Mouse (Mus musculus) midbrain, embryonic 11.5 days (tissue): ENCODE results near the gene Ctsg. TPM values are rescaled to one million over a fixed set of nuclear protein-coding genes. Genes with fewer than 3 reads are reported as not detected.
"Not testable (repeated sequence)": the region's sequence is repeated elsewhere in the genome, so short reads cannot be mapped to it uniquely, and the experiment has no call there.

Source experiments
- ATAC-seq: fragments of 200-750 bp; cut with Nextera tagmentation; 2 replicates; pipeline ENCODE4 v1.8.0; 2017; ENCODE audit warnings: moderate TSS enrichment, moderate library complexity; ENCODE audit not compliant: low FRiP score
- DNase-seq: peaks from one replicate; pipeline ENCODE4 v3.0.0; 2015; ENCODE audit warnings: low spot score; ENCODE audit errors: missing footprints
- H3K27ac ChIP-seq: fragments of 300-500 bp; sonication (generic); 2 replicates; pipeline ENCODE4 v1.5.1; 2014; ENCODE audit warnings: low read depth, low read length
- H3K27me3 ChIP-seq: fragments of 300-500 bp; sonication (generic); 2 replicates; pipeline ENCODE4 v1.6.1; 2014; ENCODE audit warnings: mild to moderate bottlenecking, low read length, moderate library complexity, mixed read lengths; ENCODE audit not compliant: control insufficient read depth, insufficient read depth
- H3K36me3 ChIP-seq: fragments of 300-500 bp; sonication (generic); 2 replicates; pipeline ENCODE4 v1.6.1; 2014; ENCODE audit warnings: mild to moderate bottlenecking, low read length, moderate library complexity, mixed read lengths; ENCODE audit not compliant: control insufficient read depth, insufficient read depth
- H3K4me1 ChIP-seq: fragments of 300-500 bp; sonication (generic); 2 replicates; pipeline ENCODE4 v1.6.1; 2014; ENCODE audit warnings: low read length; ENCODE audit not compliant: control insufficient read depth, insufficient read depth
- H3K4me2 ChIP-seq: fragments of 300-500 bp; sonication (generic); 2 replicates; pipeline ENCODE4 v1.6.1; 2014; ENCODE audit warnings: mild to moderate bottlenecking, moderate library complexity
- H3K4me3 ChIP-seq: fragments of 300-500 bp; sonication (generic); 2 replicates; pipeline ENCODE4 v1.5.1; 2014; ENCODE audit warnings: low read depth, low read length
- H3K9ac ChIP-seq: fragments of 300-500 bp; sonication (generic); 2 replicates; pipeline ENCODE4 v1.6.1; 2014; ENCODE audit warnings: low read length
- H3K9me3 ChIP-seq: fragments of 300-500 bp; sonication (generic); 2 replicates; pipeline ENCODE4 v1.6.1; 2016; ENCODE audit warnings: low read length; ENCODE audit not compliant: control insufficient read depth
- WGBS: fragments of 180-500 bp; shearing (Covaris S2); extraction: QIAGEN DNeasy Blood & Tissue Kit; methylation state at CpG from one replicate; pipeline ENCODE4 v1.1.7; 2014; 5-methylcytosine and 5-hydroxymethylcytosine counted together
- polyA plus RNA-seq: library from polyadenylated mRNA; unstranded; fragments of >200 nt; fragmentation: Nextera tagmentation; extraction: Ambion mirVana; gene quantifications from 2 replicates; pipeline ENCODE4 v1.2.1, GENCODE M21; 2014

Ctsg gene
- polyA plus RNA-seq, 1 experiment from 2014 or later = not detected

GRCm38 (mm10) chr14:56103452-56103851, 1.1 kb upstream of the Ctsg start:
- Histone ChIP-seq H3K4me1 (no peaks in the 10 kb centered on the region), H3K9ac (no peak overlapping the region), H3K4me3 (no peak overlapping the region), H3K27ac (no peak overlapping the region), H3K9me3 (no peaks in the 10 kb centered on the region), H3K36me3 (no peaks in the 10 kb centered on the region), H3K4me2 (no peak overlapping the region), H3K27me3 (no peaks in the 10 kb centered on the region)
- ATAC-seq (no peak), DNase-seq (no peak)
- WGBS = 78% methylated on average over 3 of the region's 3 CpGs

GRCm38 (mm10) chr14:56098940-56099339, 3.4 kb downstream of the Ctsg start:
- no peaks in the 10 kb centered on the region for H3K36me3 ChIP-seq
- H3K4me3 ChIP-seq = no peak overlapping the region
- DNase-seq = no peak
- H3K4me2 ChIP-seq = no peak overlapping the region
- H3K9me3 ChIP-seq = no peaks in the 10 kb centered on the region
- ATAC-seq = no peak
- H3K27ac ChIP-seq = no peak overlapping the region
- no peaks in the 10 kb centered on the region for H3K27me3 ChIP-seq
- WGBS = 78% methylated on average over 4 of the region's 4 CpGs
- H3K9ac ChIP-seq = no peak overlapping the region
- H3K4me1 ChIP-seq = no peaks in the 10 kb centered on the region

GRCm38 (mm10) chr14:56097597-56097996, 4.8 kb downstream of the Ctsg start:
- H3K27me3 ChIP-seq = no peaks in the 10 kb centered on the region

GRCm38 (mm10) chr14:56093353-56093752, 9.0 kb downstream of the Ctsg start:
- Histone ChIP-seq H3K9ac (no peak overlapping the region), H3K9me3 (no peaks in the 10 kb centered on the region), H3K27me3 (no peaks in the 10 kb centered on the region), H3K36me3 (no peaks in the 10 kb centered on the region), H3K4me1 (no peaks in the 10 kb centered on the region), H3K27ac (no peak overlapping the region), H3K4me3 (no peak overlapping the region), H3K4me2 (no peak overlapping the region)
- no peak for DNase-seq
- WGBS = 83% methylated on average over 2 of the region's 2 CpGs
- ATAC-seq = no peak

More at GRCm38 (mm10) chr14:56097597-56097996, 4.8 kb downstream of the Ctsg start:
- no peak for ATAC-seq
- DNase-seq = no peak
- Histone ChIP-seq H3K4me2 (no peak overlapping the region), H3K4me1 (no peaks in the 10 kb centered on the region), H3K9ac (no peak overlapping the region), H3K4me3 (no peak overlapping the region), H3K9me3 (no peaks in the 10 kb centered on the region), H3K36me3 (no peaks in the 10 kb centered on the region), H3K27ac (no peak overlapping the region)
- 78% methylated on average over 1 of the region's 1 CpGs for WGBS

GRCm38 (mm10) chr14:56086711-56087110, 15.7 kb downstream of the Ctsg start:
- Histone ChIP-seq H3K4me2 (no peak overlapping the region), H3K4me1 (no peaks in the 10 kb centered on the region), H3K9ac (no peak overlapping the region), H3K27me3 (no peaks in the 10 kb centered on the region), H3K4me3 (no peak overlapping the region), H3K27ac (no peak overlapping the region), H3K9me3 (no peaks in the 10 kb centered on the region), H3K36me3 (no peaks in the 10 kb centered on the region)
- no peak for DNase-seq
- 79% methylated on average over 3 of the region's 3 CpGs for WGBS
- no peak for ATAC-seq

- no peaks in the 10 kb centered on the region for H3K4me1 ChIP-seq
- no peak within 1 kb of the TSS for H3K4me2 ChIP-seq
- no peaks in the 10 kb centered on the region for H3K36me3 ChIP-seq
- H3K27me3 ChIP-seq = no peaks in the 10 kb centered on the region
- no peak within 1 kb of the TSS for H3K27ac ChIP-seq
- no peaks in the 10 kb centered on the region for H3K9me3 ChIP-seq
- H3K9ac ChIP-seq = no peak within 1 kb of the TSS
- H3K4me3 ChIP-seq = no peak within 1 kb of the TSS
- 95% methylated on average over 2 of the region's 2 CpGs for WGBS
- no peak for DNase-seq
- no peak for ATAC-seq
Observed at GRCm38 (mm10) chr14:56085167-56085566, 17.2 kb downstream of the Ctsg start, which contains the start of gene Mcpt8. Gene Mcpt8 (minus strand): TSS chr14:56085273.

- H3K27me3 ChIP-seq = no peaks in the 10 kb centered on the region
- H3K4me1 ChIP-seq = no peaks in the 10 kb centered on the region
- no peak overlapping the region for H3K4me2 ChIP-seq
- no peak overlapping the region for H3K9ac ChIP-seq
- no peaks in the 10 kb centered on the region for H3K36me3 ChIP-seq
- 89% methylated on average over 4 of the region's 4 CpGs for WGBS
- H3K4me3 ChIP-seq = no peak overlapping the region
- no peak for ATAC-seq
- no peaks in the 10 kb centered on the region for H3K9me3 ChIP-seq
- DNase-seq = no peak
- H3K27ac ChIP-seq = no peak overlapping the region
Observed at GRCm38 (mm10) chr14:56082016-56082415, 20.4 kb downstream of the Ctsg start.

- not testable (repeated sequence) for DNase-seq, H3K27me3 ChIP-seq, H3K9me3 ChIP-seq, H3K27ac ChIP-seq, ATAC-seq, H3K4me1 ChIP-seq, H3K4me2 ChIP-seq, H3K36me3 ChIP-seq, H3K4me3 ChIP-seq, H3K9ac ChIP-seq
- WGBS = 86% methylated on average over 3 of the region's 3 CpGs
Observed at GRCm38 (mm10) chr14:56062213-56062612, 40.2 kb downstream of the Ctsg start, which contains the start of gene Mcpt4. Gene Mcpt4 (minus strand): TSS chr14:56062313.

GRCm38 (mm10) chr14:56057722-56058121, 44.7 kb downstream of the Ctsg start:
- Histone ChIP-seq H3K9ac (no peak overlapping the region), H3K9me3 (no peaks in the 10 kb centered on the region), H3K4me3 (no peak overlapping the region), H3K4me1 (no peaks in the 10 kb centered on the region), H3K27ac (no peak overlapping the region), H3K27me3 (no peaks in the 10 kb centered on the region), H3K4me2 (no peak overlapping the region), H3K36me3 (no peaks in the 10 kb centered on the region)
- 82% methylated on average over 4 of the region's 4 CpGs for WGBS
- DNase-seq (no peak), ATAC-seq (no peak)

GRCm38 (mm10) chr14:56055408-56055807, 47.0 kb downstream of the Ctsg start:
- H3K27me3 ChIP-seq = no peaks in the 10 kb centered on the region
- no peaks in the 10 kb centered on the region for H3K36me3 ChIP-seq
- no peak overlapping the region for H3K4me3 ChIP-seq
- H3K9me3 ChIP-seq = no peaks in the 10 kb centered on the region
- DNase-seq = no peak
- H3K4me1 ChIP-seq = no peaks in the 10 kb centered on the region
- WGBS = 91% methylated on average over 3 of the region's 3 CpGs
- no peak overlapping the region for H3K9ac ChIP-seq
- H3K27ac ChIP-seq = no peak overlapping the region
- no peak overlapping the region for H3K4me2 ChIP-seq
- ATAC-seq = no peak
